Mouse (Mus musculus): ENCODE measurements around the gene Cgref1.

DNA sequence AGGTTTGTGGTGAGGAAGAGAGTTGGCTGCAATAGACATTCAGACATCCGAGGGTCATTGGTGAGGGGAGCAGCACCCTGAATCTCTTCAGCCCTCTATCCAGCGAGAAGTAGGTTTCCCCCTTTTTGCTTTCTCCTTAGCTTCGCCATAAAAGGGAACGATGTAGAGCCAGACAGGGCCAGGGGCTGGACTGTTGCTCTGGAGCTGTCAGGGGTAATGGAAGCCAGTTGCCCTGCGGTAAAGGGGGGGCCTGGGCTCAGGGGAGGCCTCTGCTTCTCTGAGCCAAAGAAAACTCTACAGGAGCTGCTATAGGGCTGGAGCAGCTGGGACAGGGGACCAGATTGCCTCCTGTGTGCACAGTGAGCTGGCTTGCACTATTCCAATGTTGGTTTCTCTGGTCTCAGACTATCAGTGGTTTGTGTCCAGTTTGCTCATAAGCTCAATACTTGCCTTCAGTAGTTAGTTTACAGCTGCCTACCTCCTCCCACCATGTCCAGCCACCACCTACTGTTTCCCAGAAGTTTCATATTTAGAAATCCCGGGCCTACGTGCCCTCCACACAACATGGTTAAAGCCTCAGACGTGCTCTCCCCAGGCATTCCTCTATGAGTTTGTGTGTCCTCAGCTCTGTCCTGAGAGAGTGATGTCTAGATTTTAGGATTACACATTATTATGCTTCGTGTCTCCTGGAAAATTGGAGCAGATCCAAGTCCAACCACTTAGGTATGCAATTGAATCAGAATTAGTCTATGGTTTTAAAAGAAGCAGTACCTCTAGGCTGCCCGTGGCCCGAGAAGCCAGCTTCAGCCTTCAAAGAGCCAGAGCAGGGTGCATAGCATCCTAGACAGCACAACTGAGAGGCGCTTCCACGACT lies 36.7 kb downstream of the Cgref1 start:
- TF ChIP-seq CTCF (IDR thresholded peaks at IDR 0.05; ENCODE audit: extremely low read depth, insufficient read depth, insufficient read length, insufficient replicate concordance), result no peak
- no peak for TF ChIP-seq POLR2A (IDR thresholded peaks at IDR 0.05; ENCODE audit: low read depth, low read length)

Data from spleen, adult 2 months (tissue).